Mouse (Mus musculus) stomach, postnatal 0 days (tissue): ENCODE results near the gene Lamc3. TPM values are rescaled to one million over a fixed set of nuclear protein-coding genes. Genes with fewer than 3 reads are reported as not detected.

ENCODE experiments used
- ATAC-seq: fragments of 200-750 bp; cut with Nextera tagmentation; 2 replicates; pipeline ENCODE4 v1.8.0; 2017; ENCODE audit not compliant: low FRiP score, low TSS enrichment
- DNase-seq: peaks from one replicate; pipeline ENCODE4 v3.0.0-alpha.2; 2016; ENCODE audit warnings: low spot score
- H3K27ac ChIP-seq: fragments of 300-500 bp; sonication (generic); replicated peaks from 2 replicates; pipeline ENCODE4 v1.5.1; 2014; ENCODE audit warnings: mild to moderate bottlenecking, control low read depth
- H3K27me3 ChIP-seq: fragments of 300-500 bp; sonication (generic); 2 replicates; pipeline ENCODE4 v1.6.1; 2014; ENCODE audit warnings: low read length; ENCODE audit not compliant: control insufficient read depth, insufficient read depth
- H3K36me3 ChIP-seq: fragments of 300-500 bp; sonication (generic); 2 replicates; pipeline ENCODE4 v1.6.1; 2014; ENCODE audit warnings: low read length, mixed read lengths; ENCODE audit not compliant: control insufficient read depth, insufficient read depth
- H3K4me1 ChIP-seq: fragments of 300-500 bp; sonication (generic); replicated peaks from 2 replicates; pipeline ENCODE4 v1.6.1; 2014; ENCODE audit warnings: antibody characterized with exemption; ENCODE audit not compliant: control insufficient read depth, insufficient read depth
- H3K4me2 ChIP-seq: fragments of 300-500 bp; sonication (generic); replicated peaks from 2 replicates; pipeline ENCODE4 v1.6.1; 2014; ENCODE audit warnings: low read depth, mild to moderate bottlenecking, control low read depth, moderate library complexity
- H3K4me3 ChIP-seq: fragments of 300-500 bp; sonication (generic); 2 replicates; pipeline ENCODE4 v1.5.1; 2014; ENCODE audit warnings: low read depth, low read length, control low read depth
- H3K9ac ChIP-seq: fragments of 300-500 bp; sonication (generic); 2 replicates; pipeline ENCODE4 v1.6.1; 2014; ENCODE audit warnings: mild to moderate bottlenecking, low read length, control low read depth, mixed read lengths
- H3K9me3 ChIP-seq: fragments of 300-500 bp; sonication (generic); 2 replicates; pipeline ENCODE4 v1.6.1; 2016; ENCODE audit warnings: low read length; ENCODE audit not compliant: control insufficient read depth
- CTCF ChIP-seq: IDR thresholded peaks from 2 replicates; pipeline ENCODE4 v1.5.1; 2016; ENCODE audit warnings: antibody characterized with exemption, low read depth, mild to moderate bottlenecking, moderate library complexity
- EP300 ChIP-seq: optimal IDR thresholded peaks from 2 replicates; pipeline ENCODE3; 2016; ENCODE audit warnings: antibody characterized with exemption
- WGBS: fragments of 180-500 bp; shearing (Covaris S2); extraction: QIAGEN DNeasy Blood & Tissue Kit; methylation state at CpG from one replicate; pipeline ENCODE4 v1.1.7; 2014; 5-methylcytosine and 5-hydroxymethylcytosine counted together
- polyA plus RNA-seq: library from polyadenylated mRNA; unstranded; fragments of >200 nt; fragmentation: Nextera tagmentation; extraction: Ambion mirVana; gene quantifications from 2 replicates; pipeline ENCODE4 v1.2.1, GENCODE M21; 2015

The Lamc3 gene
- polyA plus RNA-seq, 1 experiment from 2014 or later = 0.79 TPM

DNA sequence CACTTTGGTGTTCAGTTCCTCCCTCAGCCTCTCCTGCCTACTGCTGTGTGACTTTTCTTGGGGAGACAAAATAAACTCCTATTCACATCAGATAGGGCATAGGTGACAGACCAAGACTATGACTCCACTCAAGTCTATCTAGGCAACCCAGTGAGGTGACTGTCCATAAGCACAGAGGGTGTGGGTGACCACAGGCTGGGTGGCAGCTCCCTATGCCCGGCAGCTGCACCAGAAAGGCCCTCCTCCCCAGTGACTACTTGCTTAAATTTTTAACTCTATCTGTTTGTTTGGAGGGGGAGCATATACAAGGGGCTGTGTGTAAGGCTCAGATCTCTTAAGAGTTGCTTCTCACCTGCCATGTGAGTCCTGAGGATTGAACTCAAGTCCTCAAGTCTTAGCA is 24.2 kb upstream of the Lamc3 start:
- Histone ChIP-seq H3K27ac (no peak overlapping the region), H3K9ac (no peak overlapping the region), H3K27me3 (no peaks in the 10 kb centered on the region), H3K36me3 (no peaks in the 10 kb centered on the region), H3K4me3 (no peak overlapping the region), H3K9me3 (no peaks in the 10 kb centered on the region), H3K4me2 (no peak overlapping the region), H3K4me1 (no peaks in the 10 kb centered on the region)
- ATAC-seq (no peak), DNase-seq (no peak)
- 48% methylated on average over 1 of the region's 1 CpGs for WGBS
- no peak for TF ChIP-seq EP300
- no peak for TF ChIP-seq CTCF

DNA sequence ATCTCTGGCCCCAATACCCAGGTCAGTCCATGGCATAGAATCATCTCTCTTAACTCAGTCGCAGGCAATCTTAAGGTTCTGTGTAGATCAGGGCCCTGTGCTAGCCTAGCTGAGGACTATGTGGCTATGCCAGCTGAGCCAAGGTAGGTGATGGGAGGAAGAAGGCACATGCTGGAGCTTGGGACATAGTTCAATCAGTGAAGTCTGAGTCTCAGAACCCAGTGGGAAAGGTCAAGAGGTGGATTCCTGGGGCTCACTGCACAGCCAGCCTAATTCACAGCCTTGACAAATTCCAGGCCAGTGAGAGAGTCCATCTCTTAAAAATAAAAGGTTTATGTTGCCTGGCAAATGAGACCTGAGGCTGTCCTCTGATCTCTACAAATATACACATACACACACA is 23.3 kb upstream of the Lamc3 start:
- Histone ChIP-seq H3K4me3 (no peak overlapping the region), H3K27me3 (no peaks in the 10 kb centered on the region; the same call in 1 of the 2 replicates), H3K27ac (no peak overlapping the region), H3K4me1 (no peaks in the 10 kb centered on the region), H3K9me3 (no peaks in the 10 kb centered on the region), H3K36me3 (no peaks in the 10 kb centered on the region), H3K4me2 (no peak overlapping the region), H3K9ac (no peak overlapping the region)
- ATAC-seq = no peak
- no peak for DNase-seq
- no peak for TF ChIP-seq CTCF
- TF ChIP-seq EP300 = no peak
- 84% methylated on average over 1 of the region's 1 CpGs for WGBS

DNA sequence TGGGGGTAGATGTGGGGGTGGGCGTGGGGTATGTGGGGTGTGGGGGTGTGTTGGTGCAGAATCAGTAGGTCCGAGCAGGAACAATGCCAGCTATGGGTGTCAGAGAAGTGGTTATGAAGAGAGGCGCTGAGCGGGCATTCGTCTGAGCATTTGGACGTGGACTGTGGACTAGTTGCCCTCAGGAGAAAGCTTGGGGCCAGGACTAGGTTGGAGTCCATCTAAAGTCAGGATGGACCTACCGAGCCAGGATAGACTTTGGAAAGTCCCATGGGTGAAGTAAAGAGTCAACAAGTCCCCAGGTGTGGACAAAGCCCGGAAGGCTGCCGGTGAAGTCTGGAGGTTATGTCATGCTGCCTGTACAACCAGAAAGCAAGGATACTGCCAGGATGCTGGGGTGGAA is 22.2 kb upstream of the Lamc3 start:
- Histone ChIP-seq H3K4me2 (no peak overlapping the region), H3K27ac (no peak overlapping the region), H3K9me3 (no peaks in the 10 kb centered on the region), H3K9ac (no peak overlapping the region), H3K4me3 (no peak overlapping the region), H3K36me3 (no peaks in the 10 kb centered on the region), H3K4me1 (no peaks in the 10 kb centered on the region), H3K27me3 (no peaks in the 10 kb centered on the region; the same call in 1 of the 2 replicates)
- 86% methylated on average over 9 of the region's 9 CpGs for WGBS
- TF ChIP-seq EP300 (no peak), CTCF (no peak)
- DNase-seq = no peak
- no peak for ATAC-seq

DNA sequence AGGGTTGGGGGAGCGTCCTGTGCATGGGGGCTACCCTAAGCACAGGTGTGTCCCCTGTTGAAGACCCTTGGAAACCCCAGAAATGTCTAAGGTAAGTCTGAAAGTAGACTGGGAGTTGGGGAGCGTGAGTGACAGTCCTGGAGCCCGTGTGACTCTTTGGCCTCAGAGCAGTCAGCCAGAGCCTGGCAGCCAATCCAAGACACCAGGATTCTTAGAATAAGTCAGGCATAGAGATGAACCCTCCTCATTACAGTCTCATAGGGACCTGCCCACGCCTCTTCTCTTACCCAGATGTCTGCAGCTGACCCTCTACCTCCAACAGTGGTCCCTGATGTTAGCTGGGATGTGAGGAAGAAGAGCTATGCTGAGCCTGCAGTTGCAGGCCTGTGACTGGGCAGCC is 21.8 kb upstream of the Lamc3 start:
- Histone ChIP-seq H3K4me3 (no peak overlapping the region), H3K27me3 (no peaks in the 10 kb centered on the region; the same call in 1 of the 2 replicates), H3K4me2 (no peak overlapping the region), H3K4me1 (no peaks in the 10 kb centered on the region), H3K36me3 (no peaks in the 10 kb centered on the region), H3K9me3 (no peaks in the 10 kb centered on the region), H3K9ac (no peak overlapping the region), H3K27ac (no peak overlapping the region)
- WGBS = 67% methylated on average over 4 of the region's 4 CpGs
- no peak for TF ChIP-seq EP300
- TF ChIP-seq CTCF = no peak
- no peak for DNase-seq
- no peak for ATAC-seq

DNA sequence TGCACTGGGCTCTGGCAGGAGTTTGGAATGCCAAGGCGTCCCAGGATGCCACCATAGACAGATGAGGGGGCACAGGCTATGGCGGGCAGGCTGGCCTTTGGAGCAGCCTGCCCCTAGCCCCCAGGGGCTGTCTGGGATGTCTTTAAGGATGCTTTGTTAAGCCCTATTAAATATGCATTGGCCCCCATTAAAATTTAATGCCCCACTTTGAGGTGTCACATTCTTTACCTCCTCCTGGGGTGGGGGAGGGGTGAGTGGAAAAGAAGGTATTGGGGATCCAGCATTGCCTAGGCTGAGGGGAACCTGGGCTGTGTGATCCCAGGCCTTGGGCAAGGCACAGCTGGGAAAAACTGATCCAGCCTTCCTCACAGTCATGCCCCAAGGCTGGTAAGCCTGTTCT is 21.3 kb upstream of the Lamc3 start:
- Histone ChIP-seq H3K27me3 (no peaks in the 10 kb centered on the region; the same call in 1 of the 2 replicates), H3K4me1 (no peaks in the 10 kb centered on the region), H3K4me2 (no peak overlapping the region), H3K4me3 (no peak overlapping the region), H3K9me3 (no peaks in the 10 kb centered on the region), H3K36me3 (no peaks in the 10 kb centered on the region), H3K9ac (no peak overlapping the region), H3K27ac (no peak overlapping the region)
- WGBS = 67% methylated on average over 2 of the region's 2 CpGs
- no peak for TF ChIP-seq CTCF
- TF ChIP-seq EP300 = no peak
- no peak for DNase-seq
- ATAC-seq = no peak

DNA sequence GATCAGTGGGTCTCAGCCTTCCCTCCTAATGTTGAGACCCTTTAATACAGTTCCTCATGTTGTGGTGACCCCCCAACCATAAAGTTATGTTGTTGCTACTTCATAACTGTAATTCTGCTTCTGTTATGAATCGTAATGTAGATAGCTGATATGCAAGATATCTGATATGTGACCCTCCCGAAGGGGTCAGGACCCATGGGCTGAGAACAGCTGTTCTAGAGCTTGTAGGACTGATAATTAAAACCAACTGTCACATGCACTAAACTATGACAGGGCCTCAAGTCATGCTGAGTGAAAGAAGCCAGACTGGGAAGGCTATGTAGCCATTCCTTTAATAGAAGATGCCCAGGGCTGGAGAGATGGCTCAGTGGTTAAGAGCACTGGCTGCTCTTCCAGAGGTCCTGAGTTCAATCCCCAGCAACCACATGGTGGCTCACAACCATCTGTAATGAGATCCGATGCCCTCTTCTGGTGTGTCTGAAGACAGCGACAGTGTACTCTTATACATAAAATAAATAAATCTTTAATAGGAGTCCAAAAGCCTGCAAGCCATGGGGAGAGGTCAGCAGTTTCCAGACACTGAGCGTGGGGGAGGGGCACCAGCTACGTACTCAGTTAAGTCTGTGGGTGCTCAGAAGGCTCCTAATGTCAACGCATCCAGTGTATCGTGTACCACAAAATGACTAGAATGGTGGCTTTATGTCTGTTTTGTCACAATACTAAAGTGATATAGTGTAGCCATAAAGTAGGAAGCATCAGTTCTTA is 19.1 kb upstream of the Lamc3 start:
- no peaks in the 10 kb centered on the region for H3K36me3 ChIP-seq
- no peaks in the 10 kb centered on the region for H3K9me3 ChIP-seq
- 79% methylated on average over 8 of the region's 8 CpGs for WGBS
- H3K4me2 ChIP-seq = no peak overlapping the region
- no peak for TF ChIP-seq EP300
- TF ChIP-seq CTCF = no peak
- H3K4me3 ChIP-seq = no peak overlapping the region
- H3K9ac ChIP-seq = no peak overlapping the region
- no peaks in the 10 kb centered on the region; the same call in 1 of the 2 replicates for H3K27me3 ChIP-seq
- no peak overlapping the region for H3K27ac ChIP-seq
- no peak for ATAC-seq
- no peaks in the 10 kb centered on the region for H3K4me1 ChIP-seq
- DNase-seq = no peak
